Mouse (Mus musculus) embryonic facial prominence, embryonic 11.5 days (tissue): ENCODE measurements at regions not wholly inside any gene's neighbourhood (a gene's known extent, or its start where the extent isn't known, plus 50 kb on each side); places are given as distances from the start of the nearest gene placed in this dataset.

Experiments used
- ATAC-seq: fragments of 200-750 bp; cut with Nextera tagmentation; replicated peaks from 2 replicates; pipeline ENCODE4 v1.8.0; 2017; ENCODE audit warnings: low read depth; ENCODE audit not compliant: insufficient number of reproducible peaks, low FRiP score, low TSS enrichment
- DNase-seq: peaks from one replicate; pipeline ENCODE4 v3.0.0-alpha.2; 2015; ENCODE audit warnings: low spot score
- H3K27ac ChIP-seq: fragments of 300-500 bp; sonication (generic); replicated peaks from 2 replicates; pipeline ENCODE4 v1.5.1; 2014; ENCODE audit warnings: mild to moderate bottlenecking, low read depth, low read length, control low read depth
- H3K27me3 ChIP-seq: fragments of 300-500 bp; sonication (generic); 2 replicates; pipeline ENCODE4 v1.6.1; 2014; ENCODE audit warnings: mild to moderate bottlenecking, low read length, moderate library complexity, mixed read lengths; ENCODE audit not compliant: control insufficient read depth, insufficient read depth
- H3K36me3 ChIP-seq: fragments of 300-500 bp; sonication (generic); replicated peaks from 2 replicates; pipeline ENCODE4 v1.6.1; 2014; ENCODE audit warnings: low read depth, mild to moderate bottlenecking, low read length, moderate library complexity, mixed read lengths; ENCODE audit not compliant: control insufficient read depth, insufficient read depth
- H3K4me1 ChIP-seq: fragments of 300-500 bp; sonication (generic); 2 replicates; pipeline ENCODE4 v1.6.1; 2014; ENCODE audit warnings: low read length, mixed read lengths; ENCODE audit not compliant: control insufficient read depth, insufficient read depth
- H3K4me2 ChIP-seq: fragments of 300-500 bp; sonication (generic); 2 replicates; pipeline ENCODE4 v1.6.1; 2014; ENCODE audit warnings: low read depth, mild to moderate bottlenecking, control low read depth, low read length, moderate library complexity
- H3K4me3 ChIP-seq: fragments of 300-500 bp; sonication (generic); 2 replicates; pipeline ENCODE4 v1.5.1; 2014; ENCODE audit warnings: low read depth, low read length, control low read depth
- H3K9ac ChIP-seq: fragments of 300-500 bp; sonication (generic); replicated peaks from 2 replicates; pipeline ENCODE4 v1.6.1; 2014; ENCODE audit warnings: mild to moderate bottlenecking, control low read depth, low read length
- H3K9me3 ChIP-seq: fragments of 300-500 bp; sonication (generic); replicated peaks from 2 replicates; pipeline ENCODE4 v1.6.1; 2016; ENCODE audit warnings: mild to moderate bottlenecking, low read length, inconsistent platforms, mixed read lengths; ENCODE audit not compliant: control insufficient read depth
- WGBS: fragments of 180-500 bp; shearing (Covaris S2); extraction: QIAGEN DNeasy Blood & Tissue Kit; methylation state at CpG from one replicate; pipeline ENCODE4 v1.1.7; 2014; 5-methylcytosine and 5-hydroxymethylcytosine counted together

- Histone ChIP-seq H3K36me3 (no peaks in the 10 kb centered on the region), H3K4me3 (no peak overlapping the region), H3K4me1 (no peaks in the 10 kb centered on the region), H3K9me3 (no peaks in the 10 kb centered on the region), H3K27ac (peak overlapping the region; percentile 75), H3K4me2 (no peak overlapping the region), H3K9ac (no peak overlapping the region; the same call in 1 of the 2 replicates), H3K27me3 (no peaks in the 10 kb centered on the region)
- no peak for ATAC-seq
- no peak for DNase-seq
- 62% methylated on average over 7 of the region's 7 CpGs for WGBS
Measured at GRCm38 (mm10) chr1:73364300-73364683, 348.6 kb upstream of the Tnp1 start.

- Histone ChIP-seq H3K27me3 (no peaks in the 10 kb centered on the region), H3K4me1 (no peaks in the 10 kb centered on the region), H3K36me3 (no peaks in the 10 kb centered on the region), H3K9ac (no peak overlapping the region; the same call in 1 of the 2 replicates), H3K4me3 (no peak overlapping the region), H3K27ac (peak overlapping the region; percentile 75), H3K9me3 (no peaks in the 10 kb centered on the region), H3K4me2 (no peak overlapping the region)
- 2% methylated on average over 7 of the region's 7 CpGs for WGBS
- DNase-seq (peak; percentile 84), ATAC-seq (peak; percentile 74)
Measured at GRCm38 (mm10) chr1:73363549-73364299, 348.0 kb upstream of the Tnp1 start.

DNA sequence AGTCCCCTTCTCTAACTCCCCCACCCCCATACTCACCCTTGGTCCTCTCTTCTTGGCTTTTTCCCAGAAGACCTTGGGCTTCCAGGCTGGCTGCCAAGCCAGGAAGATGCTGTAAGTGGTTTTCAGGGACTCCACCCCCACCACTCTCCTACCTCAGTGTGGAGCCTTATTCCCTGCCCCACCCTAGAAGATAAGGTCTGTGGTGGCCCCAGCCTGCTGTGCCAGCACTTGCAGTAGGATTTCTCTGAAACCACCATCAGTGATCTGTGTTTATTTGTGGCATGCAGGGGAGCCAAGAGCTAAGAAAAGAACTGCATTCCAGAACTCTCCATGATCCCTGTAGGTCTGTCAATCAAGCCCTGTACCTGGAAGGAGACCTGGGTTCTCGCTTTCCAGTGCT is 346.4 kb upstream of the Tnp1 start:
- no peak overlapping the region for H3K9ac ChIP-seq
- no peak overlapping the region for H3K27ac ChIP-seq
- ATAC-seq (no peak), DNase-seq (peak; percentile 9)
- H3K4me2 ChIP-seq, result no peak overlapping the region
- H3K9me3 ChIP-seq, result no peaks in the 10 kb centered on the region
- H3K36me3 ChIP-seq, result no peaks in the 10 kb centered on the region
- no peaks in the 10 kb centered on the region for H3K27me3 ChIP-seq
- WGBS, result 76% methylated on average over 1 of the region's 1 CpGs
- no peaks in the 10 kb centered on the region for H3K4me1 ChIP-seq
- H3K4me3 ChIP-seq, result no peak overlapping the region

GRCm38 (mm10) chr1:73361300-73361699 is 345.6 kb upstream of the Tnp1 start:
- no peaks in the 10 kb centered on the region for H3K9me3 ChIP-seq
- H3K4me3 ChIP-seq, result no peak overlapping the region
- no peak overlapping the region for H3K9ac ChIP-seq
- no peak overlapping the region for H3K4me2 ChIP-seq
- no peaks in the 10 kb centered on the region for H3K27me3 ChIP-seq
- no peaks in the 10 kb centered on the region for H3K4me1 ChIP-seq
- ATAC-seq (no peak), DNase-seq (no peak)
- H3K27ac ChIP-seq, result no peak overlapping the region
- 86% methylated on average over 7 of the region's 7 CpGs for WGBS
- H3K36me3 ChIP-seq, result no peaks in the 10 kb centered on the region

- no peak overlapping the region for H3K27ac ChIP-seq
- no peaks in the 10 kb centered on the region for H3K27me3 ChIP-seq
- no peaks in the 10 kb centered on the region for H3K4me1 ChIP-seq
- H3K36me3 ChIP-seq, result no peaks in the 10 kb centered on the region
- no peak for DNase-seq
- H3K9ac ChIP-seq, result no peak overlapping the region
- ATAC-seq, result no peak
- no peak overlapping the region for H3K4me3 ChIP-seq
- H3K9me3 ChIP-seq, result no peaks in the 10 kb centered on the region
- no peak overlapping the region for H3K4me2 ChIP-seq
- WGBS, result 84% methylated on average over 1 of the region's 1 CpGs
Measured at GRCm38 (mm10) chr1:73354447-73354846, 338.7 kb upstream of the Tnp1 start.

- DNase-seq (no peak), ATAC-seq (no peak)
- H3K4me1 ChIP-seq, result no peaks in the 10 kb centered on the region
- H3K9ac ChIP-seq, result no peak overlapping the region
- no peak overlapping the region for H3K4me3 ChIP-seq
- no peaks in the 10 kb centered on the region for H3K36me3 ChIP-seq
- no peaks in the 10 kb centered on the region for H3K27me3 ChIP-seq
- no peak overlapping the region for H3K27ac ChIP-seq
- H3K4me2 ChIP-seq, result no peak overlapping the region
- 79% methylated on average over 6 of the region's 6 CpGs for WGBS
- H3K9me3 ChIP-seq, result no peaks in the 10 kb centered on the region
Measured at GRCm38 (mm10) chr1:73348476-73348875, 332.8 kb upstream of the Tnp1 start.

- H3K4me3 ChIP-seq, result no peak overlapping the region
- no peaks in the 10 kb centered on the region for H3K36me3 ChIP-seq
- DNase-seq (no peak), ATAC-seq (no peak)
- WGBS, result 65% methylated on average over 1 of the region's 1 CpGs
- H3K27me3 ChIP-seq, result no peaks in the 10 kb centered on the region
- H3K9ac ChIP-seq, result no peak overlapping the region
- no peaks in the 10 kb centered on the region for H3K4me1 ChIP-seq
- H3K9me3 ChIP-seq, result no peaks in the 10 kb centered on the region
- no peak overlapping the region for H3K4me2 ChIP-seq
- H3K27ac ChIP-seq, result no peak overlapping the region
Measured at GRCm38 (mm10) chr1:73344587-73344986, 328.9 kb upstream of the Tnp1 start.

DNA sequence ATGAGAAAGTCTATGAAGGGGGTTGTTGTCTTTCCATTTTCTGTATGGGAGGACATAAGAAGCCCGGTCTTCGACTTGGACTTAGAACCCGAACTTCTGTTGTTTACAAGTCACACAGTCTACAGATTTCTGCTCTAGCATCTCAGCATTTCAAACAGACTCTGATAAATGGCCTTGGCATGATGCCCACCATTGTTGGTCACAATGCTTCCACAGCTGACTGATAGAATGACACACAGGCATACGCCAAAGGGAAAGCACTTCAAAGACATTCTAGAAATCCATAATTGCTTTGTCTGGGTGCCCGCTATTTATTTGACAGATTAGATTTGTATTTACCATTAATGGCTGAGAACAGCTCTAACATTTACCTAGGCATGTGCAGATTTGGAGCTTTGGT is 326.2 kb upstream of the Tnp1 start:
- H3K4me1 ChIP-seq, result no peaks in the 10 kb centered on the region

More for the DNA sequence above, 326.2 kb upstream of the Tnp1 start:
- ATAC-seq (no peak), DNase-seq (no peak)
- H3K36me3 ChIP-seq, result no peaks in the 10 kb centered on the region
- no peaks in the 10 kb centered on the region for H3K27me3 ChIP-seq
- no peak overlapping the region for H3K27ac ChIP-seq
- 86% methylated on average over 5 of the region's 5 CpGs for WGBS
- H3K4me3 ChIP-seq, result no peak overlapping the region
- no peak overlapping the region for H3K9ac ChIP-seq
- H3K9me3 ChIP-seq, result no peaks in the 10 kb centered on the region
- H3K4me2 ChIP-seq, result no peak overlapping the region
